Mouse (Mus musculus): ENCODE measurements around the gene Zfand5. TPM values are rescaled to one million over a fixed set of nuclear protein-coding genes. Genes with fewer than 3 reads are reported as not detected.

Zfand5 gene
- polyA plus RNA-seq, 1 experiment from 2014 or later: 92.6 TPM

Other genes with a start within 250 kb of the Zfand5 start
- gene Gda, start 201.2 kb downstream of the Zfand5 start, polyA plus RNA-seq (2016; fragmentation: Nextera tagmentation; extraction: Ambion mirVana): not detected in 2 replicates

Measured in limb, embryonic 10.5 days (tissue).